ENCODE assay signal across 23 mouse cellular contexts in the genomic region with DNA sequence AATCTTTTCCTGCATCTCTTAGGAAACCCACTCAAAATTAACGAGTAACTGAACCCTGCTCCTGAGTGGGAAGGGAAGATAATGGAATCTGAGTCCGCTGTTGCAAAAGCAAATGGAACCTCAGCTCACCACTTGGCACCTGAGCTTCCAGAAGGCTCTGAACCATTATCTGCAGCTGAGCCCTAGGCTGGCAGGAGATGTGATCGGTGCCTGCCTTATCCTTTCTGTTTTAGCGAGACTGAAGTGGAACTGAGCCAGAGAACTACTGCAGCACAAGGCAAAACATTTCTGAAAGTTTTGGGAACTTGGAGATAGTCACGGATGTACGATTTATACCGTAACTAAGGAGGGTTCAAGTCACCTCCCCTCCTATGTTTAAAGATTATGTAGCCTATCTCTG. TPM values are rescaled to one million over a fixed set of nuclear protein-coding genes. Genes with fewer than 3 reads are reported as not detected.
DNase-seq lines count a peak whose midpoint lies in the region; ATAC-seq and TF ChIP-seq lines count a peak whose summit lies in the region.
"Had no signal": no experiment of that assay in that cellular context is flagged by ENCODE, and none has a peak within 500 bp of the region (broad histone marks: within the 10 kb centered on the region; RNA-seq: fewer than 3 reads in every experiment).

No protein-coding gene starts in this region.

- H3K4me3 ChIP-seq in liver, embryonic 12.5 days: no peak overlapping the region
- no peak overlapping the region for H3K4me3 ChIP-seq in forebrain, embryonic 14.5 days (ENCODE audit: low read depth, low read length)
- H3K4me3 ChIP-seq: embryonic facial prominence, embryonic 13.5 days; embryonic facial prominence, embryonic 15.5 days; erythroblast, embryonic 14.5 days; forebrain, embryonic 10.5 days; forebrain, embryonic 12.5 days; forebrain, embryonic 15.5 days had no signal

- H3K27me3 ChIP-seq in liver, embryonic 12.5 days (replicated peaks): no peaks in the 10 kb centered on the region
- H3K27me3 ChIP-seq in forebrain, embryonic 14.5 days (replicated peaks; ENCODE audit: control insufficient read depth, insufficient read depth, low read length): no peaks in the 10 kb centered on the region
- H3K27me3 ChIP-seq: embryonic facial prominence, embryonic 13.5 days; embryonic facial prominence, embryonic 15.5 days; forebrain, embryonic 12.5 days; forebrain, embryonic 15.5 days; Patski had no signal

- no peak for TF ChIP-seq CTCF in brain, embryonic 14.5 days (IDR thresholded peaks at IDR 0.05; ENCODE audit: borderline replicate concordance, extremely low read depth, insufficient read depth, insufficient read length)

- no peak overlapping the region for H3K4me2 ChIP-seq in liver, embryonic 12.5 days
- H3K4me2 ChIP-seq in forebrain, embryonic 14.5 days (ENCODE audit: low read length): no peak overlapping the region
- H3K4me2 ChIP-seq: embryonic facial prominence, embryonic 13.5 days; embryonic facial prominence, embryonic 15.5 days; forebrain, embryonic 12.5 days; forebrain, embryonic 15.5 days had no signal

- H3K27ac ChIP-seq in liver, embryonic 12.5 days: peak overlapping the region; percentile 7; the same call in 1 of the 2 replicates
- H3K27ac ChIP-seq in forebrain, embryonic 14.5 days (ENCODE audit: low read depth, low read length): no peak overlapping the region
- H3K27ac ChIP-seq: embryonic facial prominence, embryonic 13.5 days; embryonic facial prominence, embryonic 15.5 days; forebrain, embryonic 10.5 days; forebrain, embryonic 12.5 days; forebrain, embryonic 15.5 days had no signal

- H3K36me3 ChIP-seq in liver, embryonic 12.5 days: no peaks in the 10 kb centered on the region
- no peaks in the 10 kb centered on the region for H3K36me3 ChIP-seq in forebrain, embryonic 14.5 days (ENCODE audit: control insufficient read depth, insufficient read depth, low read length)
- H3K36me3 ChIP-seq: embryonic facial prominence, embryonic 13.5 days; embryonic facial prominence, embryonic 15.5 days; forebrain, embryonic 10.5 days; forebrain, embryonic 12.5 days; forebrain, embryonic 15.5 days had no signal

- no peak overlapping the region for H3K9ac ChIP-seq in liver, embryonic 12.5 days
- H3K9ac ChIP-seq in forebrain, embryonic 14.5 days (ENCODE audit: low read length): no peak overlapping the region
- H3K9ac ChIP-seq: embryonic facial prominence, embryonic 13.5 days; embryonic facial prominence, embryonic 15.5 days; forebrain, embryonic 12.5 days; forebrain, embryonic 15.5 days; forebrain, postnatal 0 days had no signal

- ATAC-seq in liver, embryonic 12.5 days: no peak
- no peak for ATAC-seq in forebrain, embryonic 14.5 days
- ATAC-seq: forebrain, embryonic 15.5 days; forebrain, postnatal 0 days; Patski had no signal

- 72% methylated on average over 7 of the region's 7 CpGs for WGBS in liver, embryonic 12.5 days (ENCODE audit: insufficient replicate concordance)
- WGBS in forebrain, embryonic 14.5 days: 76% methylated on average over 7 of the region's 7 CpGs

- no peak for TF ChIP-seq POLR2A in brain, embryonic 14.5 days (IDR thresholded peaks at IDR 0.05; ENCODE audit: borderline replicate concordance, extremely low read depth, insufficient read depth, insufficient read length, poor library complexity, severe bottlenecking)

- no peak for DNase-seq in liver
- peak; percentile 5 for DNase-seq in brain, embryonic 14.5 days (ENCODE audit: low read depth)
- DNase-seq in forebrain, embryonic 14.5 days (ENCODE audit: low spot score): no peak
- DNase-seq in kidney, postnatal 25 days: no peak
- DNase-seq: adrenal gland, adult 8-10 months; adrenal gland, postnatal 14 days; adrenal gland, postnatal 36 days; cerebellum, adult 11 months; cerebellum, adult 18-20 months; cerebellum, adult 8-10 months; cerebellum, adult 9-11 months; cerebellum, postnatal 14 days; cerebellum, postnatal 36 days; embryo, embryonic 11 days; forebrain, postnatal 0 days had no signal

- peaks cover 46% of the 10 kb centered on the region for H3K4me1 ChIP-seq in liver, embryonic 12.5 days
- H3K4me1 ChIP-seq in forebrain, embryonic 14.5 days (ENCODE audit: control insufficient read depth, insufficient read depth, low read length): peaks cover 3% of the 10 kb centered on the region; the same call in 1 of the 2 replicates
- H3K4me1 ChIP-seq: embryonic facial prominence, embryonic 13.5 days; embryonic facial prominence, embryonic 15.5 days had no signal

- H3K9me3 ChIP-seq in liver, embryonic 12.5 days (replicated peaks): no peaks in the 10 kb centered on the region
- no peaks in the 10 kb centered on the region for H3K9me3 ChIP-seq in forebrain, embryonic 14.5 days (replicated peaks; ENCODE audit: control insufficient read depth, low read length)
- H3K9me3 ChIP-seq: embryonic facial prominence, embryonic 13.5 days; embryonic facial prominence, embryonic 15.5 days; forebrain, embryonic 10.5 days; forebrain, embryonic 12.5 days; forebrain, embryonic 15.5 days had no signal

RNA-seq across cellular contexts. Expression of gene Kif2a, which starts 38.2 kb away (rescaled TPM):
- polyA plus RNA-seq in liver, embryonic 12.5 days (2016; fragmentation: Nextera tagmentation; extraction: Ambion mirVana): 30.0 and 36.8 TPM in 2 replicates
- polyA plus RNA-seq in brain, embryonic 14.5 days (2012; rRNA removed): 27.4 and 52.5 TPM in 2 replicates
- polyA plus RNA-seq in forebrain, embryonic 14.5 days (2014; fragmentation: Nextera tagmentation; extraction: Ambion mirVana): 31.6 and 33.3 TPM in 2 replicates
